Mouse (Mus musculus): Measurements from ENCODE around the gene Acad12. TPM values are rescaled to one million over a fixed set of nuclear protein-coding genes. Genes with fewer than 3 reads are reported as not detected.

The Acad12 gene
- polyA plus RNA-seq, 1 experiment from 2014 or later, result 2.7 TPM

GRCm38 (mm10) chr5:121597991-121598537 is 20.7 kb downstream of the Acad12 start:
- 74% methylated on average over 7 of the region's 7 CpGs for WGBS
- H3K36me3 ChIP-seq (ENCODE audit: control insufficient read depth, insufficient read depth, low read length), result no peaks in the 10 kb centered on the region
- H3K9me3 ChIP-seq (ENCODE audit: control insufficient read depth, low read length), result no peaks in the 10 kb centered on the region
- ATAC-seq (ENCODE audit: low read depth), result no peak
- H3K27ac ChIP-seq (ENCODE audit: low read length), result no peak overlapping the region; the same call in 1 of the 2 replicates
- H3K4me2 ChIP-seq (ENCODE audit: low read depth, low read length), result no peak overlapping the region
- no peaks in the 10 kb centered on the region for H3K27me3 ChIP-seq (ENCODE audit: control insufficient read depth, insufficient read depth, low read depth, low read length)
- no peak overlapping the region for H3K4me3 ChIP-seq (ENCODE audit: low read length)
- H3K9ac ChIP-seq (ENCODE audit: low read length), result no peak overlapping the region
- peaks cover 5% of the 10 kb centered on the region for H3K4me1 ChIP-seq (replicated peaks; ENCODE audit: control insufficient read depth, insufficient read depth, low read length)

DNA sequence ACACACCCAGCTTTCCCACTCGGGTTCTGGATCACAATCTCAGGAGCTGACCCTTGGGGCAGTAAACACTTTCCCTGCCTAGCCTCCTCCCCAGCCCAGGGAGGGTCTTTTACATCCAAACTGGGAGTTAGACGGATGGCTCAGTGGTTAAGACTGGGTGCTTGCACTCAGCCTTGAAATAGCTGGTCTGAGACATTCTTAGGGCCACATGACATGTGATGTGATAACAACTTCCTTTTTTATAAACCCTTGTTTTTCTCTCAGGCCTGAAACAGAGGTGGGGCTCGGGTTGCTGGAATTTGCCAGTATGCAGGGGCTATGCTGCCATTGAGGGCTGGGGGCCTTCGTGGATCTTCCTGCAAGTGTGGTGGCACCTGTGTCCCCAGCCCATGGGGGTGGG is 21.4 kb downstream of the Acad12 start:
- Histone ChIP-seq H3K27ac (ENCODE audit: low read length) (no peak overlapping the region), H3K4me1 (replicated peaks; ENCODE audit: control insufficient read depth, insufficient read depth, low read length) (peaks cover 8% of the 10 kb centered on the region), H3K27me3 (ENCODE audit: control insufficient read depth, insufficient read depth, low read depth, low read length) (no peaks in the 10 kb centered on the region), H3K9ac (ENCODE audit: low read length) (no peak overlapping the region), H3K4me3 (ENCODE audit: low read length) (no peak overlapping the region), H3K4me2 (ENCODE audit: low read depth, low read length) (no peak overlapping the region), H3K9me3 (ENCODE audit: control insufficient read depth, low read length) (no peaks in the 10 kb centered on the region), H3K36me3 (ENCODE audit: control insufficient read depth, insufficient read depth, low read length) (no peaks in the 10 kb centered on the region)
- ATAC-seq (ENCODE audit: low read depth), result no peak
- 62% methylated on average over 4 of the region's 4 CpGs for WGBS

GRCm38 (mm10) chr5:121596226-121596625 is 22.5 kb downstream of the Acad12 start:
- no peak overlapping the region for H3K4me2 ChIP-seq (ENCODE audit: low read depth, low read length)

DNA sequence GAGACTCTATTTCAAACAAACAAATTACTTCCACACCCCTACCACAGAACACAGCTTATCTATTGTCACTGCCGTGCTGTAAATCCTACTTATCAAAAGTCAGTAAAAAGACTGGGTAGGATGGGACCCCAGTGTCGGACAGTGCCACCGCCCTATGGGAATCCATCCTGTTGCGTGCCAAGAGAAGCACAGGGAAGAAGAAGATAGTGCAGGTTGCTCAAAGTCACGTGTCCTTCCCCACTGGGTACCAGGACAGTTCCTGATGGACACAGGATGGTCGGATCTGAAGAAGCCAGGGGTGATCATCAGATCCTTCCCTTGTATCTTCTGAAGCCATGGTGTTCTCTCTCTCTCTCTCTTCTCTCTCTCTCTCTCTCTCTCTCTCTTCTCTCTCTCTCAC is 23.0 kb downstream of the Acad12 start:
- no peak for ATAC-seq (ENCODE audit: low read depth)
- peaks cover 21% of the 10 kb centered on the region for H3K4me1 ChIP-seq (replicated peaks; ENCODE audit: control insufficient read depth, insufficient read depth, low read length)
- H3K9ac ChIP-seq (ENCODE audit: low read length), result no peak overlapping the region
- no peaks in the 10 kb centered on the region for H3K36me3 ChIP-seq (ENCODE audit: control insufficient read depth, insufficient read depth, low read length)
- no peak overlapping the region for H3K4me3 ChIP-seq (ENCODE audit: low read length)
- WGBS, result 71% methylated on average over 6 of the region's 6 CpGs
- no peaks in the 10 kb centered on the region for H3K9me3 ChIP-seq (ENCODE audit: control insufficient read depth, low read length)
- no peak overlapping the region for H3K27ac ChIP-seq (ENCODE audit: low read length)
- H3K4me2 ChIP-seq (ENCODE audit: low read depth, low read length), result no peak overlapping the region
- no peaks in the 10 kb centered on the region for H3K27me3 ChIP-seq (ENCODE audit: control insufficient read depth, insufficient read depth, low read depth, low read length)

More at GRCm38 (mm10) chr5:121596226-121596625, 22.5 kb downstream of the Acad12 start:
- no peak for ATAC-seq (ENCODE audit: low read depth)
- Histone ChIP-seq H3K27ac (ENCODE audit: low read length) (no peak overlapping the region), H3K4me3 (ENCODE audit: low read length) (no peak overlapping the region), H3K27me3 (ENCODE audit: control insufficient read depth, insufficient read depth, low read depth, low read length) (no peaks in the 10 kb centered on the region), H3K36me3 (ENCODE audit: control insufficient read depth, insufficient read depth, low read length) (no peaks in the 10 kb centered on the region), H3K9me3 (ENCODE audit: control insufficient read depth, low read length) (no peaks in the 10 kb centered on the region), H3K9ac (ENCODE audit: low read length) (no peak overlapping the region), H3K4me1 (replicated peaks; ENCODE audit: control insufficient read depth, insufficient read depth, low read length) (peaks cover 18% of the 10 kb centered on the region)
- 58% methylated on average over 6 of the region's 6 CpGs for WGBS

- peaks cover 19% of the 10 kb centered on the region for H3K4me1 ChIP-seq (replicated peaks; ENCODE audit: control insufficient read depth, insufficient read depth, low read length)
Observed at GRCm38 (mm10) chr5:121594714-121595313, 23.9 kb downstream of the Acad12 start.

DNA sequence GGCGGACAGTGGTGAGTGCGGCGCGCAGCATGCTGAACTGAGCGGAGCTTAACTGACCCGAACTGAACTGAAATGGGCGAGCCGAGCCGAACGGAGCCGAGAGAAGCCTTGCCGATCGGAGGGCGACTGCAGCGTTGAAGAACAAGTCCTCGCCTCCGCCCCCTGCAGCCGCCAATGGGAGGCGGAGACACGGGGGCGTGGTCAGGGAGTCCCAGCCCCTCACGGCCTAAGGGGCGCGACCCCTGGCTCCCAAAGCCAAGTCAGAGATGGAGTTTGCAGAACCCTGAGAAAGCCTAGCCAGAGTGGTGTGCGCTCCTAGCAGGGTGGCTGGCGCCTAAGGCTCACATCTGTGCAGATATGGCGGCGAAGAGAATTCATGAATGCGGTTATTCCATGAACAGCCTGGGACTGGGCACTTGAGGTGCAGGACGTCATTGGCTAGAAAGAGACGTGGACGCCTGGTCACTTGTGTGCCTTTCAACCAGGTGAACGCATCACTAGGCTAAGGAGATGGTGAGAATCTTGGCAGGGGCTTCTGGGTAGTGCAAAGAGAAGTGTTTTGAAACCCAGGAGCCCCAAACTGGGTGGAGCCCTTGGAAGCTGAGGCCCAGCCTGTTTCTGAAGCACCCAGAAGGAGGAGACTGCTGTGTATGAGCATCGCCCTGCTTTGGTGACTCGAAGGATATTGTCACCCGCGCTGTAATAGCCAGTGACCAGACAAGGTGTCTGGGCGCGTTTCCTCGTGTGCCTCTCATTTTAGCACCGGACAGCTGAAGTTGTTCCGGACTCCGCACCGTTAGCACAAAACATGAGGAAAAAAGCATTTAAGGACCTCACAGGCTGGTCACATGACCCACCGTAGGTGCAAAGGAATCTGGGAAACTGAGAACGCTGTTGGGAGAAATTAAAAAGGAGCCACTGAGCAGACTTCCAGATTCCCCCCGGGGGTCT is 25.0 kb downstream of the Acad12 start, which contains the start of gene Aldh2:
Gene Aldh2 (minus strand): TSS at position 374 of the 951 bp plus-strand sequence.
- peak within 1 kb of the TSS; percentile 80 for H3K4me2 ChIP-seq (ENCODE audit: low read depth, low read length)
- H3K27ac ChIP-seq (ENCODE audit: low read length), result peak within 1 kb of the TSS; percentile 89
- H3K4me1 ChIP-seq (replicated peaks; ENCODE audit: control insufficient read depth, insufficient read depth, low read length), result peaks cover 19% of the 10 kb centered on the region
- H3K9me3 ChIP-seq (ENCODE audit: control insufficient read depth, low read length), result no peaks in the 10 kb centered on the region
- peak within 1 kb of the TSS; percentile 81 for H3K9ac ChIP-seq (ENCODE audit: low read length)
- peak within 1 kb of the TSS; percentile 76 for H3K4me3 ChIP-seq (ENCODE audit: low read length)
- no peaks in the 10 kb centered on the region for H3K27me3 ChIP-seq (ENCODE audit: control insufficient read depth, insufficient read depth, low read depth, low read length)
- no peaks in the 10 kb centered on the region for H3K36me3 ChIP-seq (ENCODE audit: control insufficient read depth, insufficient read depth, low read length)
- 5% methylated on average over 47 of the region's 47 CpGs for WGBS
- ATAC-seq (ENCODE audit: low read depth), result peak; percentile 92

More at GRCm38 (mm10) chr5:121594714-121595313, 23.9 kb downstream of the Acad12 start:
- Histone ChIP-seq H3K36me3 (ENCODE audit: control insufficient read depth, insufficient read depth, low read length) (no peaks in the 10 kb centered on the region), H3K9ac (ENCODE audit: low read length) (no peak overlapping the region), H3K4me2 (ENCODE audit: low read depth, low read length) (no peak overlapping the region), H3K4me3 (ENCODE audit: low read length) (no peak overlapping the region), H3K27me3 (ENCODE audit: control insufficient read depth, insufficient read depth, low read depth, low read length) (no peaks in the 10 kb centered on the region), H3K27ac (ENCODE audit: low read length) (no peak overlapping the region), H3K9me3 (ENCODE audit: control insufficient read depth, low read length) (no peaks in the 10 kb centered on the region)
- 71% methylated on average over 6 of the region's 6 CpGs for WGBS
- ATAC-seq (ENCODE audit: low read depth), result no peak

- H3K9me3 ChIP-seq (ENCODE audit: control insufficient read depth, low read length), result no peaks in the 10 kb centered on the region
- H3K4me3 ChIP-seq (ENCODE audit: low read length), result peak overlapping the region; percentile 76
- H3K27me3 ChIP-seq (ENCODE audit: control insufficient read depth, insufficient read depth, low read depth, low read length), result no peaks in the 10 kb centered on the region
- H3K36me3 ChIP-seq (ENCODE audit: control insufficient read depth, insufficient read depth, low read length), result no peaks in the 10 kb centered on the region
- ATAC-seq (ENCODE audit: low read depth), result peak; percentile 59
- H3K4me1 ChIP-seq (replicated peaks; ENCODE audit: control insufficient read depth, insufficient read depth, low read length), result peaks cover 22% of the 10 kb centered on the region
- 2% methylated on average over 33 of the region's 33 CpGs for WGBS
- peak overlapping the region; percentile 81 for H3K9ac ChIP-seq (ENCODE audit: low read length)
- H3K27ac ChIP-seq (ENCODE audit: low read length), result peak overlapping the region; percentile 89
- H3K4me2 ChIP-seq (ENCODE audit: low read depth, low read length), result peak overlapping the region; percentile 80
Observed at GRCm38 (mm10) chr5:121592816-121593407, 25.8 kb downstream of the Acad12 start.

- peak overlapping the region; percentile 81 for H3K9ac ChIP-seq (ENCODE audit: low read length)
- ATAC-seq (ENCODE audit: low read depth), result no peak
- peak overlapping the region; percentile 76 for H3K4me3 ChIP-seq (ENCODE audit: low read length)
- H3K36me3 ChIP-seq (ENCODE audit: control insufficient read depth, insufficient read depth, low read length), result no peaks in the 10 kb centered on the region
- H3K27ac ChIP-seq (ENCODE audit: low read length), result peak overlapping the region; percentile 30
- 46% methylated on average over 11 of the region's 11 CpGs for WGBS
- no peaks in the 10 kb centered on the region for H3K27me3 ChIP-seq (ENCODE audit: control insufficient read depth, insufficient read depth, low read depth, low read length)
- H3K4me1 ChIP-seq (replicated peaks; ENCODE audit: control insufficient read depth, insufficient read depth, low read length), result peaks cover 28% of the 10 kb centered on the region
- H3K9me3 ChIP-seq (ENCODE audit: control insufficient read depth, low read length), result no peaks in the 10 kb centered on the region
- peak overlapping the region; percentile 80 for H3K4me2 ChIP-seq (ENCODE audit: low read depth, low read length)
Observed at GRCm38 (mm10) chr5:121592064-121592815, 26.5 kb downstream of the Acad12 start.
